Comparison of ENCODE assay signal across 23 mouse cellular contexts in the genomic region with DNA sequence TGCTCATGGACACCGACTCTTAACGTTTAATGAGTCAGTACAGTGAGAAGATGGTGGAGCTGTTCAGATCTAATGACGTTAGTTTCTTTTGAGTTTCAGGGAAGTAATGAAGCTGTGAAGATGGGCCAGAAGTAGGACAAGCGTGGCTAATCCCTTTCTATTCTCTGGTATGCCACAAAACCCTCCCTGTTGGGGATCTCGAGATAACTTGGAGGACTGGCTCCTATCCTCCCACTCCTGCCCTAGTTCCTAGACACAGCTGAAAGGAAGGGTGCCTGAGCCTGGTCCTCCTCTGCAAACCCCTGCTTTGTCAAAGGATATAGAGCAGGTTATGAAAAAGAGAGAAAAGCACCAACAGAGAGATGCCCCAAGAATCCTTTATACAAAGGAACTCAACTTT.
"Had no signal": no experiment of that assay in that cellular context is flagged by ENCODE, and none has a peak within 500 bp of the region (broad histone marks: within the 10 kb centered on the region; RNA-seq: fewer than 3 reads in every experiment).

No protein-coding gene starts in this region.

- H3K4me1 ChIP-seq: kidney, embryonic 15.5 days; limb, embryonic 10.5 days; liver, embryonic 15.5 days; midbrain, embryonic 13.5 days; neural tube, embryonic 12.5 days; neural tube, embryonic 15.5 days had no signal

- H3K4me3 ChIP-seq: kidney, embryonic 15.5 days; limb, embryonic 10.5 days; limb, embryonic 13.5 days; liver, embryonic 12.5 days; liver, embryonic 15.5 days; lung, embryonic 15.5 days; midbrain, embryonic 13.5 days; neural tube, embryonic 12.5 days; neural tube, embryonic 15.5 days had no signal

- DNase-seq: kidney, adult 8-10 months; kidney, postnatal 10 days; kidney, postnatal 36 days; layer of hippocampus, postnatal 36 days; liver; lung, adult 18-20 months; lung, postnatal 10 days; lung, postnatal 36 days; right cerebral cortex, adult 18-20 months; right cerebral cortex, postnatal 14 days; right cerebral cortex, postnatal 4 days; thymus, postnatal 36 days had no signal

- H3K9ac ChIP-seq: kidney, embryonic 15.5 days; limb, embryonic 13.5 days; liver, embryonic 12.5 days; liver, embryonic 15.5 days; lung, embryonic 15.5 days; midbrain, embryonic 13.5 days; neural tube, embryonic 12.5 days; neural tube, embryonic 15.5 days had no signal

- H3K27me3 ChIP-seq: kidney, embryonic 15.5 days; limb, embryonic 13.5 days; liver, embryonic 12.5 days; liver, embryonic 15.5 days; lung, embryonic 15.5 days; midbrain, embryonic 13.5 days; neural tube, embryonic 12.5 days; neural tube, embryonic 15.5 days had no signal

- H3K27ac ChIP-seq: kidney, embryonic 15.5 days; limb, embryonic 10.5 days; limb, embryonic 13.5 days; liver, embryonic 12.5 days; liver, embryonic 15.5 days; lung, embryonic 15.5 days; midbrain, embryonic 13.5 days; neural tube, embryonic 12.5 days; neural tube, embryonic 15.5 days; stomach, postnatal 0 days had no signal

- H3K4me2 ChIP-seq: kidney, embryonic 15.5 days; limb, embryonic 13.5 days; liver, embryonic 12.5 days; liver, embryonic 15.5 days; lung, embryonic 15.5 days; midbrain, embryonic 13.5 days; neural tube, embryonic 12.5 days; neural tube, embryonic 15.5 days had no signal

- H3K9me3 ChIP-seq: kidney, embryonic 15.5 days; limb, embryonic 10.5 days; limb, embryonic 13.5 days; liver, embryonic 12.5 days; liver, embryonic 15.5 days; lung, embryonic 15.5 days; midbrain, embryonic 13.5 days; neural tube, embryonic 12.5 days; neural tube, embryonic 15.5 days had no signal

- H3K36me3 ChIP-seq: kidney, embryonic 15.5 days; limb, embryonic 10.5 days; limb, embryonic 13.5 days; liver, embryonic 12.5 days; liver, embryonic 15.5 days; lung, embryonic 15.5 days; midbrain, embryonic 13.5 days; neural tube, embryonic 12.5 days; neural tube, embryonic 15.5 days had no signal

- ATAC-seq: liver, embryonic 12.5 days; midbrain, embryonic 13.5 days; midbrain, embryonic 16.5 days had no signal
